Mouse (Mus musculus) stomach, embryonic 15.5 days (tissue): Measurements from ENCODE around the gene Slc22a5. TPM values are rescaled to one million over a fixed set of nuclear protein-coding genes. Genes with fewer than 3 reads are reported as not detected.
"Not testable (repeated sequence)": the region's sequence is repeated elsewhere in the genome, so short reads cannot be mapped to it uniquely, and the experiment has no call there.

Source experiments
- ATAC-seq: fragments of 200-750 bp; cut with Nextera tagmentation; 2 replicates; pipeline ENCODE4 v1.8.0; 2017; ENCODE audit warnings: low read depth, moderate number of reproducible peaks, moderate TSS enrichment; ENCODE audit not compliant: insufficient read depth, low FRiP score
- H3K27ac ChIP-seq: fragments of 300-500 bp; sonication (generic); 2 replicates; pipeline ENCODE4 v1.5.1; 2015; ENCODE audit warnings: mild to moderate bottlenecking, inconsistent platforms
- H3K27me3 ChIP-seq: fragments of 300-500 bp; sonication (generic); replicated peaks from 2 replicates; pipeline ENCODE4 v1.6.1; 2015; ENCODE audit warnings: inconsistent platforms
- H3K36me3 ChIP-seq: fragments of 300-500 bp; sonication (generic); 2 replicates; pipeline ENCODE4 v1.6.1; 2015; ENCODE audit warnings: inconsistent platforms
- H3K4me1 ChIP-seq: fragments of 300-500 bp; sonication (generic); 2 replicates; pipeline ENCODE4 v1.6.1; 2015; ENCODE audit warnings: inconsistent platforms
- H3K4me2 ChIP-seq: fragments of 300-500 bp; sonication (generic); 2 replicates; pipeline ENCODE4 v1.6.1; 2015; ENCODE audit warnings: mild to moderate bottlenecking, inconsistent platforms
- H3K4me3 ChIP-seq: fragments of 300-500 bp; sonication (generic); replicated peaks from 2 replicates; pipeline ENCODE4 v1.5.1; 2015; ENCODE audit warnings: inconsistent platforms
- H3K9ac ChIP-seq: fragments of 300-500 bp; sonication (generic); 2 replicates; pipeline ENCODE4 v1.6.1; 2015; ENCODE audit warnings: inconsistent platforms
- H3K9me3 ChIP-seq: fragments of 300-500 bp; sonication (generic); 2 replicates; pipeline ENCODE4 v1.6.1; 2016; ENCODE audit warnings: inconsistent platforms
- WGBS: fragments of 180-500 bp; shearing (Covaris S2); methylation state at CpG from one replicate; pipeline ENCODE4 v1.1.7; 2015; 5-methylcytosine and 5-hydroxymethylcytosine counted together
- polyA plus RNA-seq: library from polyadenylated mRNA; unstranded; fragments of >200 nt; fragmentation: Nextera tagmentation; extraction: Ambion mirVana; gene quantifications from 2 replicates; pipeline ENCODE4 v1.2.1, GENCODE M21; 2015

Slc22a5 gene
- polyA plus RNA-seq, 1 experiment from 2014 or later = 9.3 TPM

GRCm38 (mm10) chr11:53878096-53878495, 13.4 kb downstream of the Slc22a5 start:
- H3K36me3 ChIP-seq, H3K9me3 ChIP-seq, ATAC-seq, H3K4me2 ChIP-seq, H3K4me3 ChIP-seq, H3K27me3 ChIP-seq, H3K4me1 ChIP-seq, H3K9ac ChIP-seq, H3K27ac ChIP-seq: not testable (repeated sequence)
- 90% methylated on average over 5 of the region's 5 CpGs for WGBS

GRCm38 (mm10) chr11:53876488-53876887, 15.0 kb downstream of the Slc22a5 start:
- no peaks in the 10 kb centered on the region for H3K4me1 ChIP-seq
- no peak overlapping the region for H3K4me2 ChIP-seq
- no peaks in the 10 kb centered on the region for H3K9me3 ChIP-seq
- H3K27ac ChIP-seq = no peak overlapping the region
- H3K27me3 ChIP-seq = no peaks in the 10 kb centered on the region
- no peak for ATAC-seq
- peaks cover 11% of the 10 kb centered on the region for H3K36me3 ChIP-seq
- no peak overlapping the region for H3K9ac ChIP-seq
- no peak overlapping the region for H3K4me3 ChIP-seq
- WGBS = 76% methylated on average over 4 of the region's 4 CpGs

- WGBS = 79% methylated on average over 4 of the region's 4 CpGs
- Histone ChIP-seq H3K4me3 (no peak overlapping the region), H3K4me2 (no peak overlapping the region), H3K9me3 (no peaks in the 10 kb centered on the region), H3K9ac (no peak overlapping the region), H3K27ac (no peak overlapping the region), H3K36me3 (peaks cover 12% of the 10 kb centered on the region), H3K4me1 (no peaks in the 10 kb centered on the region), H3K27me3 (no peaks in the 10 kb centered on the region)
- ATAC-seq = no peak
Measured at GRCm38 (mm10) chr11:53874706-53875105, 16.8 kb downstream of the Slc22a5 start.

GRCm38 (mm10) chr11:53873909-53874704, 17.4 kb downstream of the Slc22a5 start:
- H3K27ac ChIP-seq, H3K9ac ChIP-seq, H3K4me2 ChIP-seq, ATAC-seq, H3K27me3 ChIP-seq, H3K9me3 ChIP-seq, H3K4me1 ChIP-seq, H3K4me3 ChIP-seq: not testable (repeated sequence)
- 69% methylated on average over 5 of the region's 5 CpGs for WGBS
- H3K36me3 ChIP-seq = peaks cover 12% of the 10 kb centered on the region

GRCm38 (mm10) chr11:53871786-53872507, 19.5 kb downstream of the Slc22a5 start:
- Histone ChIP-seq H3K27me3 (no peaks in the 10 kb centered on the region), H3K27ac (no peak overlapping the region), H3K36me3 (peaks cover 12% of the 10 kb centered on the region), H3K9ac (no peak overlapping the region), H3K4me3 (no peak overlapping the region), H3K4me2 (no peak overlapping the region), H3K9me3 (no peaks in the 10 kb centered on the region), H3K4me1 (no peaks in the 10 kb centered on the region)
- ATAC-seq = no peak
- WGBS = 86% methylated on average over 2 of the region's 2 CpGs

- Histone ChIP-seq H3K9ac (no peak overlapping the region), H3K4me2 (no peak overlapping the region), H3K27ac (no peak overlapping the region), H3K4me3 (no peak overlapping the region), H3K9me3 (no peaks in the 10 kb centered on the region), H3K4me1 (no peaks in the 10 kb centered on the region), H3K36me3 (peaks cover 16% of the 10 kb centered on the region), H3K27me3 (no peaks in the 10 kb centered on the region)
- no peak for ATAC-seq
- 88% methylated on average over 5 of the region's 5 CpGs for WGBS
Measured at GRCm38 (mm10) chr11:53869172-53869571, 22.3 kb downstream of the Slc22a5 start.

GRCm38 (mm10) chr11:53868323-53868722, 23.1 kb downstream of the Slc22a5 start:
- H3K27ac ChIP-seq, H3K27me3 ChIP-seq, H3K4me3 ChIP-seq, ATAC-seq, H3K9ac ChIP-seq, H3K9me3 ChIP-seq, H3K4me1 ChIP-seq, H3K4me2 ChIP-seq: not testable (repeated sequence)
- 46% methylated on average over 5 of the region's 5 CpGs for WGBS
- H3K36me3 ChIP-seq = peaks cover 16% of the 10 kb centered on the region

GRCm38 (mm10) chr11:53864724-53865310, 26.6 kb downstream of the Slc22a5 start:
- not testable (repeated sequence) for H3K4me3 ChIP-seq, H3K27ac ChIP-seq, H3K4me1 ChIP-seq, H3K9ac ChIP-seq, H3K36me3 ChIP-seq, H3K9me3 ChIP-seq, H3K4me2 ChIP-seq, H3K27me3 ChIP-seq, ATAC-seq
- 73% methylated on average over 2 of the region's 4 CpGs for WGBS

- H3K4me3 ChIP-seq, H3K9ac ChIP-seq, H3K27ac ChIP-seq, H3K27me3 ChIP-seq, H3K36me3 ChIP-seq, H3K9me3 ChIP-seq, H3K4me1 ChIP-seq, ATAC-seq, H3K4me2 ChIP-seq: not testable (repeated sequence)
- 76% methylated on average over 8 of the region's 9 CpGs for WGBS
Measured at GRCm38 (mm10) chr11:53860944-53861343, 30.5 kb downstream of the Slc22a5 start.

- WGBS = 10% methylated on average over 44 of the region's 50 CpGs
- not testable (repeated sequence) for H3K36me3 ChIP-seq, H3K4me1 ChIP-seq, H3K27ac ChIP-seq, H3K9me3 ChIP-seq, H3K27me3 ChIP-seq
- Histone ChIP-seq H3K4me2 (peak within 1 kb of the TSS; percentile 80), H3K4me3 (peak within 1 kb of the TSS; percentile 61), H3K9ac (peak within 1 kb of the TSS; percentile 48; the same call in 1 of the 2 replicates)
- ATAC-seq = 0 out of 2 replicates have a peak, but pooled peaks have one; percentile 13
Measured at GRCm38 (mm10) chr11:53858761-53859580, 32.5 kb downstream of the Slc22a5 start, which contains the start of gene Gm12216. Gm12216 (minus strand) TSS chr11:53859256.

GRCm38 (mm10) chr11:53858058-53858760, 33.3 kb downstream of the Slc22a5 start:
- WGBS = 78% methylated on average over 6 of the region's 6 CpGs
- Histone ChIP-seq H3K36me3 (no peaks in the 10 kb centered on the region), H3K9ac (no peak overlapping the region), H3K27ac (no peak overlapping the region), H3K9me3 (no peaks in the 10 kb centered on the region), H3K4me3 (0 out of 2 replicates have a peak overlapping the region, but pooled peaks have one; percentile 61), H3K4me1 (peaks cover 4% of the 10 kb centered on the region), H3K4me2 (peak overlapping the region; percentile 80), H3K27me3 (no peaks in the 10 kb centered on the region)
- no peak for ATAC-seq
